Mouse (Mus musculus): ENCODE data around the gene Lix1.
"Not testable (repeated sequence)": the region's sequence is repeated elsewhere in the genome, so short reads cannot be mapped to it uniquely, and the experiment has no call there.

Gene Lix1

DNA sequence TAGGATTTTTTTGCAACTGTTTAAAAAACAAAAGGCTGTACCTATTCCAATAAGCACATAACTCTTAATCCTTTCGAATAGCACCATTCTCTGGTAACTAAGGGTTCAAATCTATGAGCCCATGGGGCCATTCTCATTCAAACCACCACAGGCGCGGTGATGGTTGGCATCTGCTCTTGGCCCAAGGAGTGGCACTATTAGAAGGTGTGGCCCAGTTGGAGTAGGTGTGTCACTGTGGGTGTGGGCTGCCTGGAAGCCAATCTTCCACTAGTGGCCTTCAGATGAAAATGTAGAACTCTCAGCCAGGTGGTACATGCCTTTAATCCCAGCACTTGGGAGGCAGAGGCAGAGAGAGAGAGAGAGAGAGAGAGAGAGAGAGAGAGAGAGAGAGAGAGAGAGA lies 11.7 kb downstream of the Lix1 start:
- DNase-seq, result no peak

DNA sequence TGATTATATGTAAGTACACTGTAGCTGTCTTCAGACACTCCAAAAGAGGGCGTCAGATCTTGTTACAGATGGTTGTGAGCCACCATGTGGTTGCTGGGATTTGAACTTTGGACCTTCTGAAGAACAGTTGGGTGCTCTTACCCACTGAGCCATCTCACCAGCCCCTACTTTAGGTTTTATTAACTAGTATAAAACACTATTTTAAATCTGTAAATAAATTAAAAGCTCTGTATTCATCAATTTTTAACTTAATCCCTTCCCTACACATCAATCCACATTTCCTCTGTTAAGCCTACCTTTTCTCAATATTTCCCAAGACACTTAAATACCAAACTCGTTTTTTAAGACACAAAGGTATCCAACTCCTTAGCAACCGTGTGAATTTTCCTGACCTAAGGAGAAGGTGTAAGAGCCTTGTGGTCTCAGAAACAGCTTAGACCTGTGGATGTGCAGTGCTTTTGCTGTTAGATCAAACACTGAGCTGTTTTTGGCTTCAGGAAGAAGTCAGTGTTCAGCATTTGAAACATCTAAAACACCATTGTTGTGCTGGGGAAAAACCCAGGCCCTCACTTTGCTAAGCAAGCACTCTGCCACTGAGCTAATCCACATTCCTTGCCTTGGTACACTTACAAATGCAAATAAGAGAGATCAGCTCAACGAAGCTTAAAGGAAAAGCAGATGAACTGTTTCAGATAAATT lies 22.3 kb downstream of the Lix1 start:
- DNase-seq, result no peak

DNA sequence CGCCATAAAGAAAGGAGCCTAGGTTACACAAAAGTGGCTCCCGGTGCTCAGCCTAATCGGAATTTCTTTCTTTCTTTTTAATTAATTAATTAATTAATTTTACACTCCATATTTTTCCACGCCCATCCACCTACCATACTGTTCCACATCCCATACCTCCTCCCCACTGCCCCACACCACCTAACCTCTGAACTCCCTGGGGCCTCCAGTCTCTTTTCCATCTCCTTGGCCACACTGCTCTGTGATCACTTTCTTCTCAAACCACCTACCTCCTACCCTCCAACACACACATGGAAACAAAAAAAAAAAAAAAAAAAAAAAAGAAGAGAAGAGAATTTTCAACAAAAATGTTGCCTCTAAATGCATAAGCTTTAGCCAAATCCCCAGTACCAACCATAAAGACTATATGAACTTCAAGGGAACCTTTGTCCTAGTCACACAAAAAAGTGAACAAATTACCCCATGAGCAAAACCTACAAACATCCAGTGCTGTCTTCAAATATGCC lies 22.9 kb downstream of the Lix1 start:
- no peak for DNase-seq

DNA sequence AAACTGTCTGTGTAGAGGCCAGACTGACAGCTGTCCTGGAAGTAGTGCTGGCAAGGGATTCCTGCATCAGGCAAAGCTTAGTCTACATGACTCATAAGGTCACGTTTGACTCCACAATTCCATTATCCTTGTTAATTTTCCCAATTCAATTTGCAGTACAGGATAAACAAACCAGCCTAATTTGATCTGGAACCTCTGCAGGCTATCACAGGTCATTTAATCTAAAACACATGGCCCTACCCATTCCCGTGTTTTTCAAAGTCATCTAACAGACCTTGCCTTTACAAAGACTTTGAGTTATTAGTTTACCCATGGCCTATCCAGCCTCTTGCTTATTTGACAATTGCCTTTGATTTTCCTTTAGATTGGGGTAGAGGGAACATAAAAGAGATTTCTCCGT lies 23.4 kb downstream of the Lix1 start:
- no peak for DNase-seq

DNA sequence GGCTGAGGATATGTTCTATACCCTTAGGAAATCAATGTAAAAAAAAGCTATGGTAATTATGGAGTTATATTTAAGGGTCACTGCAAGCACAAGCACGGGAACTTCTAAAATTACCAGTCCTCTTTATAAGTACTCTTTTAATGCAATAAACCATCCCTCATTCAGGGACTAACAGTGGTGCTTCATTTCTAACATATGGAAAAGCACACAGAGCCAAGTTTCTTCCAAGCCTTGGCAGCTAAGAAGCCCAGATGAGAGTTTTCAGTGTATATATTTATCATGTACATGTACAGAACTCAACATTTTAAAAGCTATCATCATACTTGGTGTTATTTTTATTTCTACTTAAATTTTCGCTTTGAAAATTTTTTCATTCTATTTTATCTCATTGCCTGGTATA lies 26.4 kb downstream of the Lix1 start:
- DNase-seq, result no peak

DNA sequence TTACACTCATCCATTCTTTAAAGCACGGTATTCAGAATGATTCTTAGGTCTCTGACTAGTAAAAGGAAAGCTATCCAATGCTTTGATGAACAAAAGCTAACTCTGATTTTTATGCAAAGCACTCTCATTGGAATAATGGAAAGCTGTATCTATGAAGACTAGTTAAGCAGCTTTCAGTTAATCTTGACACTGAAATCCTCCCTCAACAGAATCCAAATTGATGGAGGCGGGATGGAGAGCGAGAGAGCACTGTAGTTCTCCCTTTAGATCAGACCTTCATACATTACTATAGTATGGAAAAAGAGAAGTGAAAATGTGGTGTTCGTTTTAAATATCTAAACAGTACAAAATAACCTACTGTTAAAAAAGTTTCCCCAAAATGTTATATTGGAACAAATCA lies 31.2 kb downstream of the Lix1 start:
- no peak for DNase-seq

DNA sequence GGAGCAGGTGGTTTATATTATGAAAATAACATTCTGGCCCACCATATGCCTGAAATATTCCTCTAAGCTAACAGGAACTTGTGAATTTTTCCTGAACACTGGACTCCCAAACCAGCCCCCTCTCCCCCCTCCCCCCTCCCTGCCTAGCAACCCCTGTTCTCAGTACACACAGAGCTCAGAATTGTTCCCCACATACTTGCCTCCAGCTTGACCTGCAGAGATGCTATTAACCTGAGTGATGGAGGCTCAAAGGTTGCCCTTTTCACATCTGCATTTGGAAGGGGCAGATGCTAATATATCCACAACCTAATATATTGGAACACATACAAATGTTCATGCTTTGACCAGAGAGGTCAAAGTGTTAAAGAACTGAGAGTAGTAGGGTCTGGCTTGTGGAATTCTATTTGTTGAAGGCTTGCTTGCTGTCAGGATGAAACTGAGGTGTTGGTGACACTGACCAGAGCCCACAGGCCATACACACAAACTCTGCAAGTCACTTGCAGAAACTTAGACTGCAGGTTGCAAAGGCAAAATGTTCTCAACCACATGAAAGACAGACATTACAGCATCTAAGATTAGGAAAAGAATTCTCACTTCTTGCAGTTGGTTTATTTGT lies 36.2 kb downstream of the Lix1 start:
- no peak for DNase-seq

DNA sequence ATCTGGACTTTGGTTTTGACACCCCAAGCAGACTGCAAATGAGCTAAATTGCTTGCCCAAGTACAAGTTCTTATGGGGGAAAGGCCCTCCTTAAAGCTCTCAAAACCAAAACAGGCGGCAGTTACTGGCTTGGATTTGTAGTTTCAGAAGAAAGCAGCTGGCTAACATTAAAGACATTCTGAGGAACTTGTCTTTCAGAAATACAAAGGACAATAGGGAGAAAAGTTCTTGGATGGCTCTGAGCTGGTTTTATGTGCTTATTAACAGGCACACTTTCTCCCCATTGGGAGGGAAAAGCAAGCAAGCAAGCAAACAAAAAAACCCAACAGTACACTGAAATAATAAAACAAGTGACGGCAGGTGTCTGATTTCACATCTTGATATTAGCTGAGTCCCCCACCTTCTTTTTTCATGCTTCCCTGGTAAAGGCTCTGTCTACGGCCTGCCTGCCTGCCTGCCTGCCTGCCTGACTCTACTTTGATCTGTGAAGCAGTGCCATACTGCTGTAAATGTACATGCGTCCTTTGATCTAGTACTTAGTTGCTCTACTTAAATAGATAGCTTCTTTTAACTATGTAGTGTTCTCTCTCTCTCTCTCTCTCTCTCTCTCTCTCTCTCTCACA lies 39.5 kb downstream of the Lix1 start:
- DNase-seq, result peak; percentile 35

DNA sequence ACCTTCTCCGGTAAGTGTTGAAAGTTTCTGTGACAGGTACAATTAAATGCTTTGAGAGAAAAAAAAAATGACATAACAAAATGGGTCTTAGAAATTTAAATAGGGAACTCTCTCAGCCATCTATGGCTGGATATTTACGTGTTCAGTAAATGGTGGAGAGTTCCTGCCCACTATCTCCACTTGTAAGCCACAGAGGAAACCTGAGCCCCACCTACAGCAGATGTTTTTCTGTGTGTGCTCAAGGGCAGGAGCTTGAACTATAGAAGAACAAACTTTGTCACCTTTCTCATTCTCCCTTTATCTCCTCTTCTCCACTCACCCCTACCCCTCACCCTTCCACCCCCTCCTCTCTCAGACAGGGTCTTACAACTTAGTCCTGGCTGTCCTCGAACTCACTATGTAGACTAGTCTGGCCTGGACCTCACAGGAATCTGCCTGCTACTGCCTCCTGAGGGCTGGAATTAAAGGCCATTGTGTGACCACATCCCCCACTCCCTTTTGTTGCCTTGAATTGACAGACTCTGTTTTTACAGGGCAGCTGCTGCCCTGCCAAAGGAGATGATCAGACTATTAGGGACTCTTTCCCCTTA lies 41.9 kb downstream of the Lix1 start:
- DNase-seq, result peak; percentile 16

DNA sequence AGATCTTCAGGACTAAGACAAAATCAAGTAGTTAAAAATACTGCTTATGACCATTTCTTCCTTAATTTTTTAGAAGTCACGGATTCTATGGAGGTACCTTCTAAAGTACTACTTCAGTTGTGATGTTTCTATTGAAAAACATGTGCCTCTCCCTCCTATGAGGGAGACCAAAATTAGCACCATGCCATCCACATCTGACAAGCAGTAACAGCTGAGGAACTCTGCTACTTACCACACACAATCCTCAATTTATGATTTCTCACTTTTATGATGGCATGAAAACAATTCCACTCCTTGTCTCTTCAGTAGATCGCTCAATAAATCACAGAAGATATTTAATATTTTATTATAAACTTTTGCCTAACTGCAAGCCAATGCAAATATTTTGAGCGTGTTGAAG lies 44.2 kb downstream of the Lix1 start:
- no peak for DNase-seq

DNA sequence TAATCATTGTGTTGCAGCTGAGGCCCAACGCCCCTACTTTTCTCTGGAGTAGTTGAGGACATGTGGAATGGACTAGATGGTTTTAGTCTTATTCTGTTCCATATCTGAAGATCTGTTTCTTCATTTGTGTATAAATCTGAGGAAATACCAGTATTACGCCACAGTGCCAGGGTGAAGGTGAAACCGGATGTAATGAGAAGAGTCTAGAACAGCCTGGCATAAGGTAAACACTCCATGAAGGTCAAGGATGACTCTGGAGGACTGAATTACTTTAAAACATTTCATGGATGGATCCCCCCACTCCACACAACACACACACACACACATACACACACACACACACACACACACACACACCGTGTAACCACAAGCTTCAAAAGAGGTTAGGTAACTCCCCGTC lies 45.3 kb downstream of the Lix1 start:
- no peak for DNase-seq

DNA sequence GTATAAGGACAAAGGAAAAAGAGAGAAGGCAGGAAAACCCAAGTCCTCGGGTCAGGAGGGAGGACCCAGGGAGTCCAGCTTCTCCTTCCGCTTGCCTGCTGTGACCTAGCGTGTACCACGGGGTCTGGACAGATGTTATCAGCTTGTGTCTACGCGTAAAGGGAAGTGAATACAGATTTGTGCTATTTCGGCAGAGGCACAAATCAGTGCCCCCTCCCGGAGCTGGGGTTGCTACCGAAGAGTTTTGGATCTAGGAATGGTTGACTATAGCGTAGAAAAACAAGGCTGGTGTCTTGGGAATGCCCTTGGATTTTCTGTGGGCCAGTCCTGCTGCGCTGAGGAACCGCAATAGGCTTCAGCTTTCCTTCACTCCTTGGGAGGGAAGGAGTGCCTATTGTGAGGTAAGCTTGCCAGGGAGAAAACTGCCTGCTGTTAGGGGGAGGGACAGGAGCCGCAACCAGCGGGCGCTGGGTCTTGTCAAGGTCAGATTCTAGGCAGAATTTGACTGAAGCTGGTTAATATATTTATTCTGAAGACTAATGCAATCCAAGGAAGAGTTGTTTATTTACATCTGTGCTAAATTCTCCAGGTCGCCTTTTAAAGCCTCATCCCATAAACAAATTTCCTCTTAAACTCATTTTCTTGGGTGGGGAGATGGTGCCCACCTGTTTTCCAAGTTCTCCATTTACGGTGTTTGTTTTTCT lies 46.4 kb downstream of the Lix1 start:
- DNase-seq, result no peak

DNA sequence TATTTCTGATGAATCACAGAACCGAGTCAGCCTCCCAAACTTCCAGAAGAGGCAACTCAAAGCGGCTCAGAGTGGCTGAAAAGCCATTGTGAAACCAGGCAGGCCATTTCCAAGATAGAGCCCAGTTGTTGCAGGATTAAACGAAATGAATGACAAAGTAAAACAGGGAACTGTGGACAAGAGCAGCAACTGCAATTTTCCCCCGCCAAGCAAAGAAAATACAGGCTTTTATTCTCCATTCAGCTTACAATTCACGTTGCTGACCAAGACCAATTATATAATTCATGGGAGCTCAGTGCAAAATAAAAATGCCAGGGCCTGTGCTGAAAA lies 46.9 kb downstream of the Lix1 start:
- no peak for DNase-seq

DNA sequence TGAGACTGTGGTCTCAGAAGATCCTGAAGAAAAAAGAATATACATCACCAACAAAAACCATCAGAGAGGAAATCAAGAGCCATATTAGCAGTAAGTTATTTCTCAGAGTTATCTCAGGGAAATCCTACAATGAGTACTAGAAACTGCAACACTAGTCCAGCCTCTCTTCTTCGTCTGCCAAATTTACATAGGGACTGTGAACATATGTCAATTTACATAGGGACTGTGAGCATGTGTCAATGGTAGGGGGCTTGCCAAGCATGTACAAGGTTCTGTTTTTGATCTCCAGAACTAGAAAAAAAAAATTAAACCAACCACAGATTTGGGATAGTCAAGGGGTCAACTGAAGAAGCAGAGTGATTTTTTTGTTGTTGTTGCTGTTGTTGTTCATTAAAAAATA lies 48.6 kb downstream of the Lix1 start:
- no peak for DNase-seq

DNA sequence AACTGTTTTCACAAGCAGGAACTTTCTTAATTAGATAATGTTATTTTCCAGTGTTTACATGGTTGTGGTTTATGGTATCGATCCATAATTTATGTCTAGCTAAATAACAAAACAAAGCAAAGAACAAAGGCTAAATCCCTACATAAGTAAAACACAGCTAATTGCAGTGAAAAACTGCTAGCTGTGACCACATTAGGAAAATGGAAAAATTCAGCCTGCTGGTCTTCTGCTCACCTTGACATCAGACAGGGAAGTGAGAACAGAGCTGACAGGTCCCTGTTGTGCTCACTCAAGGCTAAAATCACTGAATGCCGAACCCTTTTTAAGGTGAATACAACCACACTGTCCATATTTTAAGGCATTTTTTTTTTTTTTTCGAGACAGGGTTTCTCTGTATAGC lies 50.1 kb downstream of the Lix1 start:
- DNase-seq, result no peak

DNA sequence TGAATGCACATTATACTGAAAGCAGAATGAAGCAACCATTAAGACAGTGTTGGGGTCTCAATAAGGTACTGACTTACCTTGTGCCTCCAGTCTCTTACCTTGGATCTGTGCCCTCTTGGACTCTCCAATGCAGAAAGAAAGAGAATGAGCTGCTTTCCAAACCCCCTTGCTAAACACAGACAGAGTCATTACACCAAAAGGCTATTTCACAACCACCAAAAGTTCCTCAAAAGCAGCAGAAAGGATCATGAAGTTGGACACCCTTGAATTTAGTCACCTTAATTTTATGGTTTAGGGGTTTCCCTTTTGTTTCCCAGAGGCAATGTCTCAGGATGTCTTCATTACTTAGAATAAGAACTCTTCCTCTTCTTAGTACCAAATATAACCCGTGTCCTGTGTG lies 52.1 kb downstream of the Lix1 start:
- no peak for DNase-seq

DNA sequence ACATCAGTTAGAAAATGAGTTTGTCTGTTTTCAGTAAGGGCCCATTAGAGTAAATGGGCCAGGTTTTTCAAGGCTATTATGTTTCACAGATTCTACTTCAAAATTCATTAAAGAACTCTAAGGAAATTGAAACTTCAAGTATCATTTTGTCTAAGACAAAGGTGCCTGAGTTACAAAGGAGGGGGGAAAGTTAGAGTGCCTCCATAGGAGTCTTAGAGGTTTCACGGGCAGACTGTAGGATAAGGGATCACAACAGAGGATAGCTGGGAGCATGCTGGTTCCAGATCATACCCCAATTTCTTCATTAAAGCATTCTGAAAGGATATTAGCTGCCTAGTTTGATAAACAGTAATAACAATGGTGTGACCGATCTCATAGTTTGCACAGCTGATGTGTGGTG lies 83.3 kb downstream of the Lix1 start:
- DNase-seq, result no peak

DNA sequence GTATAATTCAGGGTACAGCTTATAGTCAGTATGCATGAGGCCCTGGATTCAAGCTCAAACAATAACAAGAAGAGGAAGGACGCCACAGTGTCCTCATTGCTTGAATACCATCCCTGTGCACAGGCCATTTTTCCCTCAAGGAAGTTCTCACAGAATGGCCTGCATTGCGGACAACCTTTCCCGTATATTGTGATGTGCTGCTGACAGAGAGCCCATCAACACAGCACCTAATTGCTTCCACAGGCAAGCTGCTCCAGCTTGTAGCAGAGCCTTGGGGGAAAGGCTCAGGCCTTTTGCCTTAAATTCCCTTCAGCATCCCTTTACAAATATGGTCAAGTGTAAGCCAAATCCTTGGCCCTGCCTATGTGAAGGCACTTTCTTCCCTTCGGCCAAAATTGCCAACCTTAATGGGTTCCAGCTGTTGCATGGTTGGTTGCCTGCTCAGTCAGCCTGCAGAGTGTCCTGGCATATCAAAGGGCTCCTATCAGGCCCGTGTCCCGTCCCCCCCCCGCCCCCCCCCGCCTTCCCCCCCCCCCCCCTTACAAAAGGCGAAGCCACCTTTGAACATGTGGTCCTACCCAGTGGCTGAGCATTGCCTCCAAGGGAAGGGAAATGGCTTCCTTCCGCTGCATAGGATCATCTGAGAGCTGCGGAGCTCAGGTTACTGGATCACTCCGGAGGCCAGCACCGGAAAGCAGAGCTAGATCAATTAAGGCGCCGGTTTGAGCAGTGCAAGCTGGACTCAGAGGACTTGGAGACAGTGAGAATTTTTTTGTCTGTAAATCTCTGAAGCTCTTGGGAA lies 88.5 kb downstream of the Lix1 start:
- no peak for DNase-seq

DNA sequence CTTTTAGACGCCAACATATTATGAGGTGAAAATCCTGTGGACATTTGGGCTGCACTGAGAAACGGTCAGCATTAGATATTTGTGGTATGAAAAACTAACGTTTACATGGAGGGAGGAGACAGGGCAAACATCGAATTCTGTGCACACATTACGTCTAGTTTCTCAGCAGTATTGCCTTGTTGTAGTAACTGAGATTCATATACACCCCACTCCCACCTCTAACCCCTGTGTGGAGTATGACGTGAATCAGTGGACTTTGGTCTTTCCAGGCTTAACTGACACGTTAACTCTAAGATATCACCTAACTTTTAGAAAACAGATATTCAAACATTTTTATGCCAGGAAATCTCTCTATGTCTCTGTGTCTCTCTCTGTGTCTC lies 89.1 kb downstream of the Lix1 start:
- no peak for DNase-seq

DNA sequence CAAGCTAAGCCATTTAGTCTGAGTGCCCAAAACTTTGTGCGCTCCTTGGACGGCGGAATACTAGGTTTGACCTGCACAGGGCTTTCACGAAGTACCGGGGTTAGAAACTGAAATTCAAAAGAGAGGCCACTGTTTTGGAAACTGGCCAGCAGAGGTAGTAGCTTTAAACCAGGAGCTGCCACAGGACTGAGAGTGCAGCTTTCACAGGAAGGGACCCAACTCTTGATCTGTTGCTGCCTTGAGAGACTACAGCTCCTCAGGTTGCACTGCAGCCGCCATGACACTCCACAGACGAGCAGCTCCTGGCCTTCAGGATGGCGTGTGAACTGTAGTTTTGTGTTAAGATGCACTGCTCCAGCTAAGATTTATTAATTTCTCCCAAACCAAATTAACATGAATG lies 89.6 kb downstream of the Lix1 start:
- DNase-seq, result no peak

DNA sequence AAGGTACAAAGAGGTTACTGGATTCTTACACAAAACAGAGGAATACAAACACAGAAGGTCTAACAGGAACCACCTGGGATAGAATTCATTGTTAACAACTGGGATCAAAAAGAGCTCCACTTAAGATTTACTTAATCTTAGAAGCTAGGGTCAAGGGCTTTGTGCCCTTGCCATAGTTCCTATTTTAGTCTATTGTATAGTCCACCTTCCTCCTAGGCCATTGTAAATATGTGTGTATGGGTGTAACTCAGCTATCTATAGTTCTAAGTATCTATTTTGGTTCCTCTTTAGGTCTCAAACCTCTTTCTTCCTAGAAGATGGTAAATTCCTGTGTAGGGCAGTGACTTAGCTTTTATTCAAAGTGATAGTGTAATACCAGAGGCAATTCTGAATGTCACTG lies 93.8 kb downstream of the Lix1 start:
- not testable (repeated sequence) for DNase-seq

DNA sequence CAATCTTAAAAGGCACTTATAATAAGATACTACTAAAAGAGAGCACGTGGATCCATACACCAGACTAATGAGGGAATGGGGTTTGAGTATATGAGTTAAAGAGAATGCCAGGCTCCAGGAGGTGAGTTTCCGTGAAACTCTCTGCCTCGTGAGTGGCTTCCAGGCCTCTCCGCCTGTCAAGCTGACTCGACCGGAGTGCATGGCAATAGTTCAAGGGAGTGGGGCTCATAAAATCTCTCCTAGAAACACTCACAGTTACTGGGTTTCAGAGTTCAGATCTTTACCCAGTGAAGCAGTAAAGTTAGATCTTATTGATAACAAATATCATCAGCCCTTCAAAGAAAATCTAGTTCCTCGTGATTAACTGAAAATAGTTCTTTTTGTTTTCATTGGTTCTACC lies 94.3 kb downstream of the Lix1 start:
- DNase-seq, result no peak

DNA sequence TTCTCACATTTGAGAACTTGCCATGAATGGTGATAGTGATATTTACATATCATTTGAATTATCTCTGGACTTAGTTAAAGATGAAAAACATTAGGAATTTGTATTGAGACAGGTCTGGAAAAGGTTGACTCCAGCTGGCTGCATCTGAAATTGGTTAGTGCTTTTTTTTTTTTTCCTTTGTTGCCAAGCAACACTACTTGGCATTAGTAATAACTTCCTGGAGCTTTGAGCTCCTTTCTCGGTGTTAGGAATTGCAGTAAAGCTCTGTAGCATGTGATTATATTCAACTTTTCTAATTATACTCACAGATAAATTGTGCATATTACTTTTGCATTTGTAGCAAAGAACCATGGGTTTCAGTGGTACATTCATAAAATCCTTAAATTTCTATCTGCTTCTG lies 96.4 kb downstream of the Lix1 start:
- DNase-seq, result no peak
